Mouse (Mus musculus) heart, adult 2 months (tissue): Measurements from ENCODE around the gene Dtx3l.

Experiments used
- CTCF ChIP-seq: fragments of 200-600 bp; IDR thresholded peaks from 2 replicates; pipeline ENCODE4 v1.8.1; 2022; ENCODE audit warnings: antibody characterized with exemption, mild to moderate bottlenecking, moderate library complexity
- POLR2A ChIP-seq: fragments of 200-500 bp; IDR thresholded peaks from 2 replicates; pipeline ENCODE4 v1.6.1; 2011; ENCODE audit warnings: mild to moderate bottlenecking, low read depth, low read length, control low read depth; ENCODE audit not compliant: insufficient read depth

DNA sequence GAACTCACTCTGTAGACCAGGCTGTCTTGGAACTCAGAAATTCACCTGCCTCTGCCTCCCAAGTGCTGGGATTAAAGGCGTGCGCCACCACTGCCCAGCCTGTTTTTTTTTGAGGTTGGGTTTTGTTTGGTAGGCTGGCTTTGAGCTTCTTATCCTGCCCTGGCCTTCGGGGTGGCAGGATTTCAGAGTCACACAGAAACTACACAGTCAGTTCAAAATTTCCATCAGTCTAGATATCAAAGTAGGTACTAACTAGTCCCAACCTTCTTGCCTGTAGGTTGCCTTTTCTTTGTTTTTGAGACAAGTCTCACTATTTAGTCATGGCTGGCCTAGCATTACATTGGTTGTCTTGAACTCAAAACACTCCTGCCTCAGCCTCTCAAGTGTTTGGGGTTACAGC is 45.5 kb upstream of the Dtx3l start:
- TF ChIP-seq CTCF (no peak), POLR2A (no peak)
